Mouse (Mus musculus) heart, embryonic 13.5 days (tissue): ENCODE measurements at regions not wholly inside any gene's neighbourhood (a gene's known extent, or its start where the extent isn't known, plus 50 kb on each side); places are given as distances from the start of the nearest gene placed in this dataset.

Experiments
- ATAC-seq: fragments of 200-750 bp; cut with Nextera tagmentation; 2 replicates; pipeline ENCODE4 v1.8.0; 2017; ENCODE audit warnings: moderate TSS enrichment; ENCODE audit not compliant: insufficient number of reproducible peaks, low FRiP score, low TSS enrichment; ENCODE audit errors: extremely low read depth
- H3K27ac ChIP-seq: fragments of 300-500 bp; sonication (generic); replicated peaks from 2 replicates; pipeline ENCODE4 v1.5.1; 2015; ENCODE audit warnings: moderate library complexity, mild to moderate bottlenecking, inconsistent platforms
- H3K27me3 ChIP-seq: fragments of 300-500 bp; sonication (generic); replicated peaks from 2 replicates; pipeline ENCODE4 v1.6.1; 2015; ENCODE audit warnings: mild to moderate bottlenecking, inconsistent platforms
- H3K36me3 ChIP-seq: fragments of 300-500 bp; sonication (generic); 2 replicates; pipeline ENCODE4 v1.6.1; 2015; ENCODE audit warnings: mild to moderate bottlenecking, inconsistent platforms
- H3K4me1 ChIP-seq: fragments of 300-500 bp; sonication (generic); 2 replicates; pipeline ENCODE4 v1.6.1; 2015; ENCODE audit warnings: inconsistent platforms
- H3K4me2 ChIP-seq: fragments of 300-500 bp; sonication (generic); 2 replicates; pipeline ENCODE4 v1.6.1; 2015; ENCODE audit warnings: inconsistent platforms, mild to moderate bottlenecking, moderate library complexity
- H3K4me3 ChIP-seq: fragments of 300-500 bp; sonication (generic); 2 replicates; pipeline ENCODE4 v1.5.1; 2015; ENCODE audit warnings: moderate library complexity, mild to moderate bottlenecking, inconsistent platforms
- H3K9ac ChIP-seq: fragments of 300-500 bp; sonication (generic); 2 replicates; pipeline ENCODE4 v1.6.1; 2015; ENCODE audit warnings: inconsistent platforms, mild to moderate bottlenecking, moderate library complexity
- H3K9me3 ChIP-seq: fragments of 300-500 bp; sonication (generic); 2 replicates; pipeline ENCODE4 v1.6.1; 2016; ENCODE audit warnings: inconsistent platforms
- WGBS: fragments of 180-500 bp; shearing (Covaris S2); methylation state at CpG from one replicate; pipeline ENCODE4 v1.1.7; 2015; ENCODE audit warnings: mixed read lengths; 5-methylcytosine and 5-hydroxymethylcytosine counted together

- no peaks in the 10 kb centered on the region for H3K27me3 ChIP-seq
- no peak overlapping the region for H3K27ac ChIP-seq
- H3K4me1 ChIP-seq, result peaks cover 5% of the 10 kb centered on the region; the same call in 1 of the 2 replicates
- 47% methylated on average over 1 of the region's 1 CpGs for WGBS
- ATAC-seq, result no peak
- H3K4me3 ChIP-seq, result no peak overlapping the region
- no peaks in the 10 kb centered on the region for H3K9me3 ChIP-seq
- no peak overlapping the region for H3K4me2 ChIP-seq
- H3K9ac ChIP-seq, result no peak overlapping the region
- H3K36me3 ChIP-seq, result no peaks in the 10 kb centered on the region
These were observed 317.4 kb upstream of the Slc35b3 start for GRCm38 (mm10) chr13:39278101-39278500.

GRCm38 (mm10) chr13:39266024-39266423 lies 305.3 kb upstream of the Slc35b3 start:
- 73% methylated on average over 5 of the region's 5 CpGs for WGBS
- Histone ChIP-seq H3K27ac (no peak overlapping the region), H3K4me1 (no peaks in the 10 kb centered on the region), H3K36me3 (no peaks in the 10 kb centered on the region), H3K4me2 (no peak overlapping the region), H3K9ac (no peak overlapping the region), H3K9me3 (no peaks in the 10 kb centered on the region), H3K27me3 (no peaks in the 10 kb centered on the region), H3K4me3 (no peak overlapping the region)
- ATAC-seq, result no peak

GRCm38 (mm10) chr13:39256708-39257107 lies 296.0 kb upstream of the Slc35b3 start:
- Histone ChIP-seq H3K4me2 (no peak overlapping the region), H3K27ac (no peak overlapping the region), H3K27me3 (no peaks in the 10 kb centered on the region), H3K9ac (no peak overlapping the region), H3K9me3 (no peaks in the 10 kb centered on the region), H3K4me1 (0 out of 2 replicates have a peak, but pooled peaks cover 5% of the 10 kb centered on the region), H3K36me3 (no peaks in the 10 kb centered on the region), H3K4me3 (no peak overlapping the region)
- ATAC-seq, result no peak
- 26% methylated on average over 3 of the region's 3 CpGs for WGBS

- H3K9ac ChIP-seq, result no peak overlapping the region
These were observed 294.7 kb upstream of the Slc35b3 start for GRCm38 (mm10) chr13:39255338-39255737.

GRCm38 (mm10) chr13:39252591-39252990 lies 291.9 kb upstream of the Slc35b3 start:
- Histone ChIP-seq H3K9ac (no peak overlapping the region), H3K36me3 (no peaks in the 10 kb centered on the region), H3K9me3 (no peaks in the 10 kb centered on the region), H3K27ac (no peak overlapping the region), H3K4me2 (no peak overlapping the region), H3K4me3 (no peak overlapping the region), H3K27me3 (no peaks in the 10 kb centered on the region), H3K4me1 (0 out of 2 replicates have a peak, but pooled peaks cover 5% of the 10 kb centered on the region)
- no peak for ATAC-seq
- 84% methylated on average over 3 of the region's 3 CpGs for whole genome bisulfite sequencing

More at GRCm38 (mm10) chr13:39255338-39255737, 294.7 kb upstream of the Slc35b3 start:
- ATAC-seq, result no peak
- Histone ChIP-seq H3K9me3 (no peaks in the 10 kb centered on the region), H3K4me3 (no peak overlapping the region), H3K27ac (no peak overlapping the region), H3K4me2 (no peak overlapping the region), H3K4me1 (0 out of 2 replicates have a peak, but pooled peaks cover 5% of the 10 kb centered on the region), H3K27me3 (no peaks in the 10 kb centered on the region), H3K36me3 (no peaks in the 10 kb centered on the region)
- WGBS, result 75% methylated on average over 3 of the region's 3 CpGs

- Histone ChIP-seq H3K9ac (no peak overlapping the region), H3K27ac (no peak overlapping the region), H3K27me3 (no peaks in the 10 kb centered on the region), H3K4me2 (no peak overlapping the region), H3K4me3 (no peak overlapping the region), H3K9me3 (no peaks in the 10 kb centered on the region), H3K36me3 (no peaks in the 10 kb centered on the region), H3K4me1 (no peaks in the 10 kb centered on the region)
- WGBS, result 74% methylated on average over 4 of the region's 4 CpGs
- no peak for ATAC-seq
These were observed 289.4 kb upstream of the Slc35b3 start for GRCm38 (mm10) chr13:39250096-39250495.

GRCm38 (mm10) chr13:39226829-39227228 lies 266.2 kb upstream of the Slc35b3 start:
- Histone ChIP-seq H3K4me3 (no peak overlapping the region), H3K36me3 (no peaks in the 10 kb centered on the region), H3K4me2 (no peak overlapping the region), H3K9ac (no peak overlapping the region), H3K27me3 (no peaks in the 10 kb centered on the region), H3K27ac (no peak overlapping the region), H3K4me1 (no peaks in the 10 kb centered on the region), H3K9me3 (no peaks in the 10 kb centered on the region)
- WGBS, result 67% methylated on average over 4 of the region's 4 CpGs
- ATAC-seq, result no peak

- WGBS, result 66% methylated on average over 6 of the region's 6 CpGs
- ATAC-seq, result no peak
These were observed 265.0 kb upstream of the Slc35b3 start for GRCm38 (mm10) chr13:39225651-39226050.

GRCm38 (mm10) chr13:39211076-39211475 lies 250.4 kb upstream of the Slc35b3 start:
- no peaks in the 10 kb centered on the region for H3K36me3 ChIP-seq
- no peak overlapping the region for H3K4me2 ChIP-seq
- ATAC-seq, result no peak
- H3K9me3 ChIP-seq, result no peaks in the 10 kb centered on the region
- no peaks in the 10 kb centered on the region for H3K27me3 ChIP-seq
- H3K9ac ChIP-seq, result no peak overlapping the region
- H3K4me1 ChIP-seq, result no peaks in the 10 kb centered on the region
- 80% methylated on average over 8 of the region's 8 CpGs for WGBS
- H3K27ac ChIP-seq, result no peak overlapping the region
- H3K4me3 ChIP-seq, result no peak overlapping the region

More at GRCm38 (mm10) chr13:39225651-39226050, 265.0 kb upstream of the Slc35b3 start:
- Histone ChIP-seq H3K36me3 (no peaks in the 10 kb centered on the region), H3K9ac (no peak overlapping the region), H3K9me3 (no peaks in the 10 kb centered on the region), H3K4me3 (no peak overlapping the region), H3K27me3 (no peaks in the 10 kb centered on the region), H3K4me1 (no peaks in the 10 kb centered on the region), H3K27ac (no peak overlapping the region), H3K4me2 (no peak overlapping the region)

- peak overlapping the region; percentile 53 for H3K4me2 ChIP-seq
- H3K4me1 ChIP-seq, result no peaks in the 10 kb centered on the region
- no peak overlapping the region for H3K27ac ChIP-seq
- H3K27me3 ChIP-seq, result no peaks in the 10 kb centered on the region
- no peaks in the 10 kb centered on the region for H3K36me3 ChIP-seq
- ATAC-seq, result no peak
- H3K4me3 ChIP-seq, result peak overlapping the region; percentile 26; the same call in 1 of the 2 replicates
- H3K9me3 ChIP-seq, result no peaks in the 10 kb centered on the region
- 24% methylated on average over 2 of the region's 2 CpGs for WGBS
- H3K9ac ChIP-seq, result 0 out of 2 replicates have a peak overlapping the region, but pooled peaks have one; percentile 37
These were observed 223.1 kb upstream of the Slc35b3 start for GRCm38 (mm10) chr13:39183715-39184179.

- Histone ChIP-seq H3K27me3 (no peaks in the 10 kb centered on the region), H3K9me3 (no peaks in the 10 kb centered on the region), H3K36me3 (no peaks in the 10 kb centered on the region), H3K4me2 (no peak overlapping the region), H3K27ac (no peak overlapping the region), H3K4me3 (no peak overlapping the region), H3K4me1 (no peaks in the 10 kb centered on the region), H3K9ac (no peak overlapping the region)
- WGBS, result 49% methylated on average over 2 of the region's 2 CpGs
- ATAC-seq, result no peak
These were observed 201.3 kb upstream of the Slc35b3 start for GRCm38 (mm10) chr13:39161980-39162379.

- no peaks in the 10 kb centered on the region for H3K9me3 ChIP-seq
- no peak overlapping the region for H3K4me2 ChIP-seq
- H3K4me1 ChIP-seq, result 0 out of 2 replicates have a peak, but pooled peaks cover 5% of the 10 kb centered on the region
- H3K4me3 ChIP-seq, result no peak overlapping the region
- no peak overlapping the region for H3K27ac ChIP-seq
- 75% methylated on average over 1 of the region's 1 CpGs for WGBS
- H3K36me3 ChIP-seq, result no peaks in the 10 kb centered on the region
- no peak for ATAC-seq
- no peaks in the 10 kb centered on the region for H3K27me3 ChIP-seq
- H3K9ac ChIP-seq, result no peak overlapping the region
These were observed 167.3 kb upstream of the Slc35b3 start for GRCm38 (mm10) chr13:39127942-39128341.
